Mouse (Mus musculus) yolk sac, embryonic 10.5 days (tissue): ENCODE data around the gene Yy1.
A peak's percentile ranks its signal among the peaks of the same experiment; 100 is the strongest.

Experiments
- DNase-seq: peaks from one replicate; pipeline ENCODE4 v3.0.0-alpha.2; 2017; ENCODE audit warnings: low spot score

Yy1 gene

DNA sequence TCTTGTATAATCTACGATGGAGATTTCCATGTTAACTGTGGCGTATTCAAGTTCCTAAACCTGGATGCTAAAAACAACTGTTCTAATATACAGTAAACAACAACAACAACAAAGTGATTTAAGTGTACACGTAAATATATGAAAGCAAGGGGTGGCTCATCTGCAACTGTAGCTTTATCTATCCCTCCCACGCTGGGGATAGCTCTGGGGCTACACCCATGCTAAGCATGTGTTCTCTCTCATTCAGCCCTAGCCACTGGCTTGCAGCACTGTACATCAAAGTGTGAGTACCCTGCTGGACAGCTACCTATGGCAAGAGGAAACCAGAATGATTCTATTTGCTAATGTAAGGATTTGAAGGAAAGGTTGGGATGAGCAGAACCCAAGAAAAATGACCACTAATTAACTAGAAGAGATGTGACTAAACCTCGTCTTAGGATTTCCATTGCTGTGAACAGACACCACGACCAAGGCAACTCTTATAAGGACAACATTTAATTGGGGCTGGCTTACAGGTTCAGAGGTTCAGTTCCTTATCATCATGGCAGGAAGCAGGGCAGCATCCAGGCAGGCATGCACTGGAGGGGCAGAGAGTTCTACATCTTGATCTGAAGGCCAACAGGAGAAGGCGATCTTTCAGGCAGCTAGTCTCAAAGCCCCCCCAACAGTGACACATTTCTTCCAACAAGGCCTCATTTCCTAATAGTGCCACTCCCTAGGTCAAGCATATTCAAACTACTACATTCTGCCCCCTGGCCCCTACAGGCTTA is 12.5 kb upstream of the Yy1 start:
- DNase-seq: no peak

DNA sequence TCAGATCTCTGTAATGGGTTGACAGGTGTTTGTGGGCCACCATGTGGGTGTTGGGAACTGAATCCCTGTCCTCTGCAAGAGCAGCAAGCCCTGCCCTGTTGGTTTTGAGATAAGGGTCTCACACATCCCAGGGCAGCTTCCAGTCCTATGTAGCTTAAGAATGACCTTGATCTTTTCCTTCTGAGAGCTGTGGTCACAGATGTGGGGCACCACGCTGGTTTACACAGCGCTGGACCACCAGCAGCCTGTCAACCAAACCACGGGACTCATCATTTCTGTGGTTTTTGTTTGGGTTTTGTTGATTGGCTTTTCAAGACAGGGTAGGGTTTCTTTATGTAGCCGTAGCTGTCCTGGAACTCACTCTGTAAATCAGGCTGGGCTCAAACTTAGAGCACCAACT is 7.6 kb upstream of the Yy1 start:
- no peak for DNase-seq

DNA sequence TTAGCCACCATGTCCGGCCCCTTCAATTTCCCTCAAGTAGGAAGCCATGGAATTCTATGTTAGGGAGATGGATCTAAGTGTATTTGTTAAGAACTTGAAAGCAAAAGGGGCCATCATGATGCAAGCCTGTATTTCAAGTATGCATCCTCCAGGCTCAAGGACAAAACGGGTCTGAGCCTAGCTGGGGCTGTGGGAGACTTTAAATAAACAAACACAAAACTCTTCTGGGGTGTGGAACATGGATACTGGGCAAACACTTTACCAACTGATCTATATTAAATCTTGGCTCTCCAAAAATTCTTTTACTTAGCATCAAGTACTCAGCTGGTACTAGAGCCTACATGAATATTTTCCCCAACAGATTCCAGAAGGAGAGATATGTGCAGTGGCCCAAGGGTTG is 5.4 kb upstream of the Yy1 start:
- DNase-seq: no peak

DNA sequence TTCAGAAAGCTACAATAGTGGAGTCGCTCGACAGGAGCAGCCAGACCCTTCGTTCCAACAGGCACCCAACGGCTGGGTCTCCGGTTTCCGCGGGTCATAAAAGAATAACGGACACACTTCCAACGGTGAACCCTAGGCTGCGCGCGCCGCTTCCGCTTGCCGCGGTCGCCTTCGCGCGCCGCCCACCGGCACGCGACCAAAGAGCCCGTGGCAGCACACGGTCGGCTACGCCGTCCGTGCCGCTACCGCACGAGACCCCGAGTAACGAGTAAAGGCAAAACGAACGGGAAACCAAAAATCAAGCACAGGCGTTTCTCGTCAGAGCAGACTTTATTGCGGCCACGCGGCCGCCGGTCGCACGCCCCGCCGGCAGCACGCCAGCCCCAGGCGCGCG is 624 bp upstream of the Yy1 start:
- peak; percentile 78 for DNase-seq

DNA sequence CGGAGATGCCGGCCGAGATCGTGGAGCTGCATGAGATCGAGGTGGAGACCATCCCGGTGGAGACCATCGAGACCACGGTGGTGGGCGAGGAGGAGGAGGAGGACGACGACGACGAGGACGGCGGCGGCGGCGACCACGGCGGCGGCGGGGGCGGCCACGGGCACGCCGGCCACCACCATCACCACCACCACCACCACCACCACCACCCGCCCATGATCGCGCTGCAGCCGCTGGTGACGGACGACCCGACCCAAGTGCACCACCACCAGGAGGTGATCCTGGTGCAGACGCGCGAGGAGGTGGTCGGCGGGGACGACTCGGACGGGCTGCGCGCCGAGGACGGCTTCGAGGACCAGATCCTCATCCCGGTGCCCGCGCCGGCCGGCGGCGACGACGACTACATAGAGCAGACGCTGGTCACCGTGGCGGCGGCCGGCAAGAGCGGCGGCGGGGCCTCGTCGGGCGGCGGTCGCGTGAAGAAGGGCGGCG is 724 bp downstream of the Yy1 start:
- peak; percentile 38 for DNase-seq

DNA sequence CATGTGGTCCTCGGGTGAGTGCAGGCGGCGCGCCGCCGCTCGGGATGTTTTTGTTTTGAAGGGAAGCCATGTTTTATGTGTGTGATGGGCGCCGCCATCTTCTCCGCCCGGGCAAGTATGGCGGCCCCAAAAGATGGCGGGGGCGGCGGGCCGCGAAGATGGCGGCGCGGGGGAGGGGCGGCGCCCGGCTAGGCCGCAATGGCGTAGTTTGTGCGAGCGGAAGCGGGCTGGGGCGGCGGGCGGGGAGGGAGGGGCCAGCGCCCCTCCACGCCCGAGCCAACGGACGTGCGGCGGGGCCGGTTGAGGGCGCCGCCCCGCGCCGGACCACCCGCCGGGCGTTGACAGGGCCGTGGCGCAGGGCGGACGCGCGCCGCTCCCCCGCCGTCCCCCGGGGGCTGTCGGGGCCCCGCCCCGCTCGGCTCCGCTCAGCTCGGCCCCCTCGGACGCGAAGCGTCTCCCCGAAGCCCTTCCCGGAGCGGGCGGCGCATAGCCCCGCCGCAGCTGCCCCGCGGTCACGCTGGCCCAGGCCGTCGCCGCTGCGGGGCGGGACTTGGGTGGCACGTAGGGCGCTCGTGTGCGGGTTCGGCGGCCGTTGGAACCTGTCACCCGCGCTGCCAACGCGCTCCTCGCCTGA is 1.4 kb downstream of the Yy1 start:
- DNase-seq: peak; percentile 82

DNA sequence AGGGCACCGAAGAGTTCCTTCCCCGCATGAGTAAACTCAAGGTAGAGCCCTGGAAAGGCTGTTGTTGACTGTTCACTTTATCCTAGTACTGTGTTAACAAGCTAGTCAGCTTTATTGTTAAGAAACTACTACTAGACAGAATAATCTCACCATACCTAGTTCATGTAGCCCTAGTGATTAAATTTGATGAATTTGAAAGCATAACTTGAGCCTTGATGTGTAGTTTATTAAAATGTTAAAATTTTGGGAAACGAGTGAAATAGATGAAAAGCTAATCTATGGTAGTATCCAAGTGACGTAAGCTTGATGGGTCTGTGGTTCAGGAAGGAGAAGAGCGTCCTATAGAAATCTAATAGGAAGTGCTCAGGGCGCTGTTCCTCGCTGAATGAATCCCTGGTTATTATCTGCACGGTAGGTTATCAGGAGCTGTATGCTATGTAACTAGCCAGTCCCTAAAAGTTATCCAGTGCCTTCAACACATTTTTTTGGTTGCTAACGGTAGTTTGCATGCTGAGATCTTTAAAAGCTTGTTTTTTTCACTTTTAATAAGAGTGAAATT is 2.3 kb downstream of the Yy1 start:
- DNase-seq: peak; percentile 15

DNA sequence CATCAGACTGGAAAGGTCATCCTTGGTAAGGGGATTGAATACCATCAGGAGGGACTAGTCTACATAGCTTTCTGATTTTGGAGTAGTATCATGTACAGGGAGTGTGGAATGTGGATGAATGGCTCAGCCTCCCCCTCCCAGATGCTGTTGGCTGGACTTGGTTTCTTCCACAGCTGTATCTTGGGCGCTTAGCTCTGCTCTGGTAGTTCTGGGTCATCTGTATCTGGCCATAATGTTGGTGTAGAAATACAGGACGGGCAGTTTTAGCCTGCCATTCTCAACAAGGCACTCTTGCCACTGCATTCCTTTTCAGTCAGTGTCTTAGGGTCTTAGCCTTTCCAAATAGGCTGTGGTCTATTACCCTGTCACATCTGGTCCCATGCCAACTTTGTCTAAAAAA is 8.8 kb downstream of the Yy1 start:
- DNase-seq: no peak

DNA sequence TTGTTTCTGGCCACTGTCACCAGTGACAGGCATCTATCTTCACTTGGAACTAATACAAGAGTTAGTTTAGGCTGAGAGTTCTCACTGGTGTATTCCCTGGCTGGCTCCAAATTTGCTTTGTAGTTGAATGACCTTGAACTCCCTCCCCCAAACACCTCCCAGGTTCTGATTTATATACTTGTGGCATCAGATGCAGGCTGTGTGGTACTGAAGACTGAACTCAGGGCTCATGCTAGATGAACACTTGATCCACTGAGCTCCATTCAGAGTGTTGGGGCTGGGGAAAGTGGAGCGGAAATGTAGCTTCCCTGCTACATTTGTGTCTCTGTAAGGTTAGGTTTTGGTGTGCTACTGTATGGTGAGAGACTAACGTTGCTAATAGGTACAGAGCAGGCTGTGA is 11.6 kb downstream of the Yy1 start:
- no peak for DNase-seq

DNA sequence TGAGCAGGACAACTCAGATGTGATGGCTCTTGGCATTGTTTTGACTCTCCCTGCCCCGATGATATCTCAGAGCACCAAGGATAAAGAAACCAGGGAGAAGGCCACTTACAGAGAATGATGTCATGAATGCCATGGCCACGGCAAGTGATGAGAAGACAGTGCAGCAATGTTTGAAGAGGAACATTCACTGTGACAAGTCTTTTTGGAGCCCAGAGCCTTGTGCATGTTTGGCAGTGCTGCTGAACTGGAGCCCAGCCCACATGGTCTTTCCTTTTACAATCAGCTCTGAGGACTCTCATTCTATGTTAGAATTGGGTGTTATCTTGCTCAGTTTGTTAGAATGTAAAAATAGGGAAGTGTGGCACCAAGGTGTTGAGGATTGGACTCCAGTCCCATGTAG is 15.7 kb downstream of the Yy1 start:
- no peak for DNase-seq

DNA sequence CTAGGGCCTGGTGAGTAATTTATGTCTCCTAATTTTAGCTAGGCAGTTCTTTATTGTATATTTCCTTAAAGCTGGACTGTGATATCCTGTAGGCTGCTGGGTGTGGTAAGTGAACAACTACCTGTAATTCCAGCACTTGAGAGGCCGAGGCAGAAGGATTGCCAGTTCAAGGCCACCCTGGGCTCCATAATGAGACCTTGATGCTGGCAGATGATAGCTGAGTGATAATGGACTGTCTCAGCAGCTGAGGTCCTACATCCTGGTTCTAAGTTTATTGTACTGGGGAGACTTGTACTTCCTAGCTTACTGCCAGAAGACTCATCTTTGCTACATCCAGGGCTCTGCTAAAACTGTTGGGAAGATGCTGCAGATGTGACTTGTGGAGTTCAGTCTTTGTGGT is 17.0 kb downstream of the Yy1 start:
- DNase-seq: no peak

DNA sequence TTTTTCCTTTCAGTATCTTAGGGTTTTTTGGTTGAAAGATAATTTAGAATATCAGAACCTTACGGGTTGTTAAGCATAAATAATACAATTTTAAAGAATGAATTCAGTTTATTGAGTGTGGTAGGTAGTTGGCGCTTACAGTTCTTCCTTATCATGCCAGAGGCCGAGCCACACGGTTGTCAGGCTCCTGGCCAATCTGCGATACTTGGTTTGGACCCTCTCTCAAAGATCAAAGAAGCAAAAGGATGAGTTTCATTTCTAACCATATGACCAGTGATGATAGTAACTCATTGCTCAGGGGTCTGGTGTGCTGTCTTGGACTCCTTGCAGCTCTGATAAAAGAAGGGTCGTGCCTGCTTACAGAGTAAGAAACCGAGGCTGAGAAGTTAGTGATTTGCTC is 17.5 kb downstream of the Yy1 start:
- DNase-seq: no peak

DNA sequence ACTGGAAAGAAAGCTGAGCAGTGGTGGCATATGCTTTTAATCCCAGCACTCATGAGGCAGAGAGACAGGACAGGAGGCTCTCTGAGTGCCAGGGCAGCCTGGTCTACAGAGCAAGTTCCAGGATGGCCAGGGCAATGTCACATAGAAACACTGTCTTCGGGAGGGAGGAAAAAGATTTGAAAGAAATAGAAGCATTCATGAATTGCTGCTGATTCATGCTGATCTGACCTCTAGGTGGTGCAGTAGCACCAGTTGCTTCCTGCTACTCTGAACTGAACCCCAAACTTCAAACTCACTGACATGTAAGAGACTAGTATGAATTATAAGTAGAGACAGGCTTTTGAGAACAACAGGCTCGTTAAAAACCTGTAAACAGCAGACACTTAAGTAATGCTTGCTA is 18.4 kb downstream of the Yy1 start:
- DNase-seq: no peak

DNA sequence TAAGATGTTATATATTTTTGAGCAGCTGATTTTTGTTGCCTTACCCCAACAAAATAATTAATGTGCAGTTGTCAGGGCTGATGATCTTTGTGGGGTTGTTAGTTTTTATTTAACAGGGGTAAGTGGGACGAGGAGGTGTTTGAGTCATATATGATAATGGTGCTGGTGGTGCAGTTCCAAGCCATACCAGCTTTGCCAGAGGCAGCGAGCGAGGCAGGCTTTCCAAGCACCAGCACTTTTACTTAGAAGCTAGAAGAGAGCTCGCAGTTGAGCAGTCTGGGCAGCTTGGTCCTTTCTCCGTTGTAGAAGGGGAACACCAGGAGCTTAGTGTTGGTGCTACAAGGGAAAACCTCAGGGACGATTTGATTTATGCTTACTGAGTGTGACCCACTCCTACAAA is 19.7 kb downstream of the Yy1 start:
- DNase-seq: no peak

DNA sequence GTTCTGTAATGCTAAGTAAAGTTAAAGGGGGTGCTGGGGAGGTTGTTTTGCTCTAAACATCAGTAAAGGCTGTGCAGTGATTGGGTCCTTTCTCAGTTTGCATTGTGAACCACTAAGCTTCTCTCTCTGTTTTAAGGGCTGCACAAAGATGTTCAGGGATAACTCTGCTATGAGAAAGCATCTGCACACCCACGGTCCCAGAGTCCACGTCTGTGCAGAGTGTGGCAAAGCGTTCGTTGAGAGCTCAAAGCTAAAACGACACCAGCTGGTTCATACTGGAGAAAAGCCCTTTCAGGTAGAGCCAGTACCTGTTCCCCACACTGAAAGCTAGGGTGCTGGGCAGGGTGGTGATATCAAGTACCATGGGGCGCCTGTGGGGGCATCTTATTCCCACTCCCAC is 21.7 kb downstream of the Yy1 start:
- DNase-seq: no peak

DNA sequence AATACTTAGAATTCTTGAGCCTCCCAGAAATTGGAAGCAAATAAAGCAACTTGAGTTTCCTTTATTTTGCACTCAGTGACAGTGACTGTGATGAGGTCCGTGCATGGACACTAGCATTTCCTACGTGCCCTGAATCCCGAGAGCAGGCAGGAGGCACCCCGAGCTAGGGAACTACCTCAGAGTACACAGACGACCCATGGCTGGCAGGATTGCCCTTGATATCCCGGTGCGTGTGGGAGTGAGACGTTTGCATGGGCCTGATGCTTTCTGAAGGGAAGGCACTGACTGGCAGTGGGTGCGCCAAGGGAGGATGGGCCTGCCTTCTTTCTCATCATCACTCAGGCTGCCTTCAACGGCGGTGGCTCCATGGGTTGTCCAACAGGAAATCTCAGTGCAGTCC is 23.8 kb downstream of the Yy1 start:
- DNase-seq: no peak

DNA sequence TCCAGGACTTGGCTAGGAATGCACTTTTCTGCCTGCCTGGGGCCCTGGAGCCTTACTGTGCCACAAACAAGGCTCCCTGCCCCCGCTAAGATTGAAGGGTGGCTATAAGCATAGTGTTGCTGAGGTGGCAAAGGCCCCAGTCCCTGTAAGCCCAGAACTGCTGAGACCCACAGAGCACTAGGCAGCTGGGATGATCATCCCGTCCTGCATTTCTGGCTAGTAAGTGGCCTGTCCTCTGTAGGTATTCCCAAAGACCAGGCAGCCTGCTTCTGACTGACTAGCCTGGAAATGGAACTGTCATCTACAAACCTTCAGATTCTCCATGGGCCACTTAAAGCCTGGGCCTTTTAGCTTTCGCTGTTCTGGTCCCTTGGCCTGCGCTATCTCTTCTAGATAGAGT is 27.7 kb downstream of the Yy1 start:
- DNase-seq: no peak

DNA sequence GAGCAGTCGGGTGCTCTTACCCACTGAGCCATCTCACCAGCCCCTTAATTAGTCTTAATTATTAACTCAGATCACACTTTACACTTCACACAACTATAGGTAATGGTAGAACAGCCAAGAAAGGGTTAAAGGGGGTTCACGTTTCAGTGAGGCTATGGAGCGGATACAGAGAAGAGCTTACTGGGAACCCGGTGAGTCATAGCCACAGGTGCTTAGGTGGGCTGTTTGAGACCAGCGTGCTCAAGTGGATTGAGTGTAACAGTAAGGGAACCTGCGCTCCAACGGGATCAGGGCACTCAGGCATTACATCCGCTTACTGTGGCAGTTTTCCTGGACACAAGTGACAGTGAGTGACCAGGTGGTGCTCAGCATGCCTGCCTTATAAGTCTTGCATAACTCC is 30.3 kb downstream of the Yy1 start:
- no peak for DNase-seq

DNA sequence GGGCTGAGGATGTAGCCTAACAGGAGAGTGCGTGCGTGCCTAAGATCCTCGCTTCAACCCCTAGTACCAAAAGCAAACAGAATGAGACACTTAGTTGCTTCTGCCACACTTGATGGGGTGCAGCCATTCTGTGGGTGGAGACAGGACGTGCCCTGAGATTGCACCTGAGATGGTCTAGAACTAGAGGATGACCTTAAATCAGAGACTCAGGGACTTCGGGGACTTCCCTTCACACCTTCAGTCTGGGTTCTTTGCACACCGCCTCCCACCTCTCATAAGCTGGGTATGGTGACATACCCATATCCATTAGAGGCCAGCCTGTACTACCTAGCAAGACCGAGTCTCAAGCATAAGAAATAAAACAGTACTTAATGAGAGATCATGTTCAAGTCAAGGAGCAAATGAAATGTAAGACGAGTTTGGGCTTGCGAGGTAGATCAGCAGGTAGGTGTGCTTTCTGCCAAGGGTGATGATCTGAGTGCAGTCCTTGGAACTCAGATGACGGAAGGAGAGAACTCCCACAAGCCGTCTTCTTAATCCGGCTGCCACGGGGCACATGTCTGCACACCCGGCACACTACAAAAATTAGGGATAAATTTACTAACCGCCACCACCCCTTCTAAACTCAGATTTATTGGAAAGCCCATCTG is 31.6 kb downstream of the Yy1 start:
- no peak for DNase-seq

DNA sequence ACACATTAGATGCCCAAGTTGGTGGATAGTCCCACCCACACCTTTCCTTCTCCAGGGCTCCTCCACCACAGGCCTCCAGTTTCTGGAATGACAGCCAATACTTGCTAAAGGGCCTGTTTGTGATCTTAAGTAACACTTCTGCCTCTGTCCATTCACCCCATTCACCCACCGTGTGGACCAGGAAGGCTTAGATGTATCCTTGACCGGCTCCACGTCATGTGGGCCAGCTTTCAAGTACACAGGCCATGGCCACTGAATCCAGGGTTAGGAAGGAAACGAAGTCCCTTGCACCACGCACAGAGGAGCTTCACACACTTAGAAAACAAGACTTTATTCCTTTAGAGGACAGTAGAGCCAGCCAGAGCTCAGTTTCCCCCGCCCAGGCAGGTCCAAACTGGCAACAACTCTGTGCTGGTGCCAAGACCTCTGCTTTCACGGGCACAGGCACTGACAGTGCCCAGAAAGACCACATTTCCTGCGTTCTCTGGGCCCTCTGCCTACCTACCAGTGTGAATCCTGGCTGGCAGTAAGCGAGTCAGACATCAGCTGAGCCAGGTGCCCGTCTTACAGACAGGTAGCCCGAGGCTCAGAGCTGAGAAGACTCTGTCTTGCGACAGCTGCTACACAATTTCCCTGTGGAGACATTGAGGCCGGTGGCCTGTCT is 32.9 kb downstream of the Yy1 start:
- no peak for DNase-seq

DNA sequence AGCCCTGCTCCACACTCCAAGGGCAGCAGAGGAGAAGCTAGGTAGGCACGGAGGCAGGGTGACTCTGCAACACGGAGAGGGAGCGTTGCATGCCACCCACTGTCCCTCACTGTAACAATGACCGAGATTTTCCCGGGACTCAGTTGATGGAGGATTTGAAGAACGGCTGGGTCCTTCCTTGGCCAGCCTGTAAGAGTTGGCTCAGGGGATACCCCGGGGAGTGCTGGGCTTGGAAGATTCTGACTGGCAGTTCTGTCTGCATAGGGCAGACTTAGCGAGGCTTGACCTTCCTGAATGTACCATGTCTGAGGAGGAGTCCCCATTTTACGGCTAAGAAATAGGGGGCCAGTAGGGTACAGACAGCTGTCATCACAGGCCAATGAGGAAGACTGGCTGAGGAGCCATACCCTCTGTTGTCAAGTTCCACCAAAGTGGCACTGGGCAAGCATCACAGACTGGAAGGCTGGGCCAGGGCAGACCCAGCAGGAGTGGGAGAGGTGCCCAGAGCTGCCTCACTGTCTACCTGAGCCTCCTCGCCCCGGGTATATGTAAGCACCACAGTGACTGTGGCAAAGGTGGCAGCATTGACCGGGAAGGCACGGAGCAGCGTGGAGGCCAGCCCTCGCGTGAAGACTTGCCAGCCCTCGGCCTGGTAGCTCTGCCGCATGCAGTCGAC is 33.6 kb downstream of the Yy1 start:
- no peak for DNase-seq

DNA sequence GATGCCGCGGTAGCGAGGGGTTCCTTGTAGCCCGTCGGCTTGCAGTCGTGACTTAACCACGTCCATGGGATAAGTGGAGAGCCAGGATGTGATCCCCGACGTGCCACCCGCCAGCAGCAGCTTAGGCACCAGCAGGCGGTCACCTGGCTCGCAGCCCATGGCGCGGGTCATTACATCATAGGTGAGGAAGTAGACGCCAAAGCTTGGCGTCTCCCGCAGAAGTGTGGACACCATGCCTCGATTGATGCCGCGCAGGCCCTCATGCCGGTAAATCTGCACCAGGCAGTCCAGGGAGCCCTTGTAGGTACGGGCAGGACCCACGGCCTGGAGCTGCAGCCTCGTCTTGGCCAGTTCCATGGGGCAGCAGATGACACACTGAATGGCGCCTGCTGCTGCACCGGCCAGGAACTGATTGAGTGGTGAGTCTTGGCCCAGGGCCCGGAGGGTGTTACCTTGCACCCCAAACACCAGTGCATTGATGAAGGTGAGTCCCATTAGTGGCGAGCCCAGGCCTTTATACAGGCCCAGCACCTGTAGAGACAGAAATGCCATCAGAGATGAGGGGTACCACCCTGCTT is 34.3 kb downstream of the Yy1 start:
- no peak for DNase-seq
